Mouse (Mus musculus): ENCODE results near the gene Nup210l. TPM values are rescaled to one million over a fixed set of nuclear protein-coding genes. Genes with fewer than 3 reads are reported as not detected.

Gene Nup210l
- polyA plus RNA-seq, 1 experiment from 2014 or later, result 0.44 TPM

DNA sequence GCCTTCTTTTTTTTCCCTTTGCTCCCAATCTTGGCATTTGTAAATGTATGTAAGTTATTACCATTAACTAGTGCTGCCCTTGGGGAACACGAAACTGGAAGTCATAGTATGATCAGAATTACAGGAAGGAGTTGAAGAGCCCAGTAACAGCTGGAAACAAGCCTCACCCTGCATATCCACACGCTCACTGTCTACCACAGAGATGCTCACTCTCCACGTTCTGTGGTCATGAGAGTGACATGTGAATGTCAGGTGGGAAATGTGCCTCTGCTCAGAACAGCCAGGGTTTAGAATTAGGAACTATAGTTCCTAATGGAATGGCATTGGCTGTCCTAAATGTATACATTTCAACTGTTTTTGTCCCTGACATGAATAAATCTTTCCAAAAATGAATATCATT lies 28.8 kb downstream of the Nup210l start:
- 61% methylated on average over 3 of the region's 3 CpGs for WGBS
- H3K27ac ChIP-seq, result no peak overlapping the region
- no peaks in the 10 kb centered on the region for H3K27me3 ChIP-seq
- no peak overlapping the region for H3K9ac ChIP-seq
- no peak overlapping the region for H3K4me3 ChIP-seq
- no peak overlapping the region for H3K4me2 ChIP-seq
- no peaks in the 10 kb centered on the region for H3K9me3 ChIP-seq
- H3K4me1 ChIP-seq, result peaks cover 7% of the 10 kb centered on the region; the same call in 1 of the 2 replicates
- no peak for ATAC-seq (ENCODE audit: insufficient number of reproducible peaks, insufficient read depth, low FRiP score, low TSS enrichment, low read depth)
- no peaks in the 10 kb centered on the region for H3K36me3 ChIP-seq

DNA sequence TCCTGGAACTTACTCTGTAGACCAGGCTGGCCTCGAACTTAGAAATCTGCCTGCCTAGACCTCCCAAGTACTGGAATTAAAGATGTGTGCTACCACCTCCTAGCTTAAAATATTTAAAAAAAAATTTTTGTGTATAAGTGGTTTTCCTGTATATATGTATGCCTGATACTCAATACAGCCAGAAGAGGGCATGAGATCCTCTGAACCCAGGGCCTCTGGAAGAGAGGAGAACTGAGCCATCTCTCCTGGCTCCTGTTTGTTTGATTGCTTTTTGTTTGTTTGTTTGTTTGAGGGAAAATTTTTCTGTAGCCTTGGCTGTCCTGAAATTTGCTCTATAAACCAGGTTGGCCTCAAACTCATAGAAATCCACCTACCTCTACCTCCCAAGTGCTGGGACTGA lies 29.4 kb downstream of the Nup210l start:
- no peak overlapping the region for H3K4me2 ChIP-seq
- H3K4me1 ChIP-seq, result peaks cover 7% of the 10 kb centered on the region; the same call in 1 of the 2 replicates
- H3K36me3 ChIP-seq, result no peaks in the 10 kb centered on the region
- 96% methylated on average over 1 of the region's 1 CpGs for WGBS
- no peaks in the 10 kb centered on the region for H3K27me3 ChIP-seq
- H3K4me3 ChIP-seq, result no peak overlapping the region
- no peak overlapping the region for H3K27ac ChIP-seq
- H3K9ac ChIP-seq, result no peak overlapping the region
- no peak for ATAC-seq (ENCODE audit: insufficient number of reproducible peaks, insufficient read depth, low FRiP score, low TSS enrichment, low read depth)
- no peaks in the 10 kb centered on the region for H3K9me3 ChIP-seq

DNA sequence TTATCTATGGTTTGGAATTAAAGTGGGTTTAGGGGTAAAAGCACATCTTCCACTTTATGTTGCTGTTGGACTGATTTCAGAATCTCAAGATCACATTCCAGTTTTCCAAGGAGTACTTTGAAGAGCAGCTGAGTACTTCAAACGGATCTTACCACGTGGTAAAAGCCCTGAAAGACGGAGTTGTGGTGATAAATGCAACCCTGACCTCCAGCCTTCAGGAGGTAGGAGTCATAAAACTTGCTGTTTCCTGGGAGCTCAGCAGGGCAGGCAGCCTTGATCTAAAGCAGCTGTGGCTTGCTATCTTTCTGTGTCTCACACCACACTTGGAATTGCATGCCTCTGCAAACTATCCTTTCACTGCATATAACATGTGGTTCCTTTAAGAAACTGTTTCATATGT lies 30.6 kb downstream of the Nup210l start:
- H3K4me1 ChIP-seq, result peaks cover 7% of the 10 kb centered on the region; the same call in 1 of the 2 replicates
- H3K9me3 ChIP-seq, result no peaks in the 10 kb centered on the region
- H3K27ac ChIP-seq, result no peak overlapping the region
- H3K36me3 ChIP-seq, result no peaks in the 10 kb centered on the region
- ATAC-seq (ENCODE audit: insufficient number of reproducible peaks, insufficient read depth, low FRiP score, low TSS enrichment, low read depth), result no peak
- WGBS, result 16% methylated on average over 3 of the region's 3 CpGs
- no peak overlapping the region for H3K4me2 ChIP-seq
- no peak overlapping the region for H3K4me3 ChIP-seq
- H3K27me3 ChIP-seq, result no peaks in the 10 kb centered on the region
- no peak overlapping the region for H3K9ac ChIP-seq

DNA sequence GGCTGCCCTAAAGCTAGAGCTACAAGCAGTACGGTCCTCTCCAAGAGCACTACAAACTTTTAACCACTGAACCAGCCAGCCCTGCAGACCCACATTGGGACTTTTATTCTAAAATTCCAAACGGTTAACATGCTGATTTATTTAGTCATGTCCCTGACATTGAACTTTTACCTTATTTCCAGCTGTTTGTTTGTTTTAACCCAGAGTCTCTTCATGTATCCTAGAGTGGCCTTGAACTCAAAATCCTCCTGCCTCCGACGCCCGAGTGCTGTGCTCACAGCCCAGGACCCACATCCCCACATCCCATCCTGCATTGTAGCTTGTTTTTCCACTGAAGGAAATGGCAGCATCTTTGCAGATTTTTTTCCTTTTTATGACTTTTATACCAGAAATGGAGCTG lies 31.1 kb downstream of the Nup210l start:
- WGBS, result 59% methylated on average over 5 of the region's 5 CpGs
- H3K4me1 ChIP-seq, result peaks cover 7% of the 10 kb centered on the region; the same call in 1 of the 2 replicates
- H3K9me3 ChIP-seq, result no peaks in the 10 kb centered on the region
- no peak overlapping the region for H3K4me2 ChIP-seq
- H3K9ac ChIP-seq, result no peak overlapping the region
- ATAC-seq (ENCODE audit: insufficient number of reproducible peaks, insufficient read depth, low FRiP score, low TSS enrichment, low read depth), result no peak
- H3K27ac ChIP-seq, result no peak overlapping the region
- H3K4me3 ChIP-seq, result no peak overlapping the region
- H3K27me3 ChIP-seq, result no peaks in the 10 kb centered on the region
- H3K36me3 ChIP-seq, result no peaks in the 10 kb centered on the region

DNA sequence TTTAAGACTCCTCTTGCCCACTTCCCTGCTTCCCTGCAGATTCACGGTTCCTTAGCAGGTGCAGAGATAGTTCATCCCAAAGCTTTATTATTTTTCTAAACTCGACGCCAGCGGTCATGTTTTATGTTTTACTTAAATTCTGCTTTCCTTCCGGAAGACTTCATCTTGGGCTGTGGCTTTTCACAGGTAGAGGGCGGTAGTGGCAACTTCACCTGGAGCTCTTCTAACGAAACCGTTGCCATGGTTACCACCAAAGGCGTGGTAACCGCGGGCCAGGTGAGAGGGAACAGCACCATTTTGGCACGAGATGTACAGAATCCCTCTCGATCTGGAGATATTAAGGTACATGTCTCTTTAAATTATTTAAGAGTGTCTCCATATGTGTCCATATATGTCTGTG lies 32.7 kb downstream of the Nup210l start:
- H3K4me3 ChIP-seq, result no peak overlapping the region
- H3K4me1 ChIP-seq, result peaks cover 7% of the 10 kb centered on the region; the same call in 1 of the 2 replicates
- H3K36me3 ChIP-seq, result no peaks in the 10 kb centered on the region
- WGBS, result 30% methylated on average over 13 of the region's 13 CpGs
- H3K4me2 ChIP-seq, result no peak overlapping the region
- H3K9ac ChIP-seq, result no peak overlapping the region
- no peaks in the 10 kb centered on the region for H3K9me3 ChIP-seq
- H3K27ac ChIP-seq, result no peak overlapping the region
- ATAC-seq (ENCODE audit: insufficient number of reproducible peaks, insufficient read depth, low FRiP score, low TSS enrichment, low read depth), result no peak
- H3K27me3 ChIP-seq, result no peaks in the 10 kb centered on the region

DNA sequence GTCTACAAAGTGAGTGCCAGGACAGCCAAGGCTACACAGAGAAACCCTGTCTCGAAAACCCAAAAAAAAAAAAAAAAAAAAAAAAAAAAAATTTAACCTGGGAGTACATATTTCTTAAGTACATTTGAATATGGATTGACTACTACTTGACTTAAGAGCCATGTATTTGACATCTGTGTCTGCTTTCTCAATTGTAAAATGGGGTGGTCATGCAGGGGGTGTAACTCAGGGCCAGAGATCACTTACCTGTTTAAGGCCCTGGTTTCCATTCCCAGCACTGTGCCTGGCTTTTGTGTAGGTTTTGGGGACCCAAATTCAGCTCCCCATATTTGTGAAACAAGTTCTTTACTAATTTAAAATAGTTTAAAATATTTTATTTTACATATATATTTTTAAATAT lies 33.7 kb downstream of the Nup210l start:
- 70% methylated on average over 1 of the region's 1 CpGs for WGBS
- H3K9me3 ChIP-seq, result no peaks in the 10 kb centered on the region
- no peaks in the 10 kb centered on the region for H3K27me3 ChIP-seq
- ATAC-seq (ENCODE audit: insufficient number of reproducible peaks, insufficient read depth, low FRiP score, low TSS enrichment, low read depth), result no peak
- H3K27ac ChIP-seq, result no peak overlapping the region
- no peaks in the 10 kb centered on the region for H3K36me3 ChIP-seq
- H3K4me1 ChIP-seq, result peaks cover 7% of the 10 kb centered on the region; the same call in 1 of the 2 replicates
- no peak overlapping the region for H3K4me2 ChIP-seq
- H3K4me3 ChIP-seq, result no peak overlapping the region
- H3K9ac ChIP-seq, result no peak overlapping the region

DNA sequence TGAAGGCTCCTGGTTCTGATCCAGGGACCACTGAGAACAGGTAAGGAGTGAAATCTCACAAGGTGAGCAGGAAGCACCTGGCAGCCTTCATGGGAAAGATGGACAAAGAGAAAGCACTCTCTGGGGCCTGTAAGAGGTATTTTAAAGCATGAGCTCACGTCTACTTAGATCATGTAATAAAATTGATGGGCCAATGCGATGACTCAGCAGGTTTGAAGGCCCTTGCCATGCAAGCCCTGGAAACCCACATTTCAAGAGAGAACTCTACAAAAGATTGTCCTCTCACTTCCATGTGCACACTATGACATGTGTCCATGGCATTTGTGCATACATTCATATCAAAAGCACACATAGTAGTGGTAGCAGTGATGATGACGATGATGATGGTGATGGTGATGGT lies 36.0 kb downstream of the Nup210l start:
- Histone ChIP-seq H3K36me3 (no peaks in the 10 kb centered on the region), H3K4me3 (no peak overlapping the region), H3K27ac (no peak overlapping the region), H3K27me3 (no peaks in the 10 kb centered on the region), H3K9ac (no peak overlapping the region), H3K4me2 (no peak overlapping the region), H3K4me1 (no peaks in the 10 kb centered on the region), H3K9me3 (no peaks in the 10 kb centered on the region)
- ATAC-seq (ENCODE audit: insufficient number of reproducible peaks, insufficient read depth, low FRiP score, low TSS enrichment, low read depth), result no peak
- 92% methylated on average over 3 of the region's 3 CpGs for WGBS

DNA sequence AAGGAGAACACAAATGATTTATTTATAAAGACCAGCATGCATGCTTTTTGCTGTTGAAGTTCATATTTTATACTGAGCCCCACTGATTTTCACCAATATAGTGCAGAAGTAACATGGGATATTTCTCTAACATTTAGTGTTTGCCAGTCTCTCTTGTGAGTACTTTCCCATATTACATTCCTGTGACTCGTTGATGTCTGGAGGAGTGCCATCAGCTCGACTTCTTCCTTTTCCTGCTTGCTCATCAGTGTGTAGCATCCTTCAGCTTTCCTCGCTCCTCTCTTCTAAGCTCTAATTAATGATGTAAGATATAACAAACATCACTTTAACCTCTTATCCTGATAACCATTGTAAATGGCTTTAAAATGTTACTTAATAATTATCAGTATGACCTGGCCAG lies 41.5 kb downstream of the Nup210l start:
- Histone ChIP-seq H3K4me2 (no peak overlapping the region), H3K9ac (no peak overlapping the region), H3K9me3 (no peaks in the 10 kb centered on the region), H3K27ac (no peak overlapping the region), H3K27me3 (no peaks in the 10 kb centered on the region), H3K4me1 (no peaks in the 10 kb centered on the region), H3K4me3 (no peak overlapping the region), H3K36me3 (no peaks in the 10 kb centered on the region)
- WGBS, result 76% methylated on average over 3 of the region's 3 CpGs
- ATAC-seq (ENCODE audit: insufficient number of reproducible peaks, insufficient read depth, low FRiP score, low TSS enrichment, low read depth), result no peak

DNA sequence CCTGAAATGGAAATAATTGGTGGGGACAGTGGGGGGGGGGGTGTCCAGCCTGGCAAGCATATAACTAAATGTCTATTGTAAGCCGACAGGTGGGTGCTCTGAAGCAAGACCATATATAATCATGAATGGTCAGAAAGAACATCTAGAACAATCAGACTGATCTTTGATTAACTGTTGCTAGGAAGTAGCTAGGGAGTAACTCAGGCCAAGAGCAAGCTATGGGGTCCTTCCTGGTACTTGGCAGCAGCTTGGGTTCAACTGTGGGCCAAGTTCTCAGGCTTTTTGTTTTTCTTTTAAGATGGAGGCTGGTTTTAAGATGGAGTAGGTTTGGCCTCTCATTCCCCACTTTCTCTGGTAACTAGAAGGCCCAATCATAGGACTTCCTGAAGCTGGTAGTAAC lies 42.7 kb downstream of the Nup210l start:
- H3K27me3 ChIP-seq, result no peaks in the 10 kb centered on the region
- no peaks in the 10 kb centered on the region for H3K36me3 ChIP-seq
- no peak overlapping the region for H3K9ac ChIP-seq
- H3K4me1 ChIP-seq, result no peaks in the 10 kb centered on the region
- H3K9me3 ChIP-seq, result no peaks in the 10 kb centered on the region
- no peak overlapping the region for H3K4me3 ChIP-seq
- H3K27ac ChIP-seq, result no peak overlapping the region
- no peak overlapping the region for H3K4me2 ChIP-seq
- no peak for ATAC-seq (ENCODE audit: insufficient number of reproducible peaks, insufficient read depth, low FRiP score, low TSS enrichment, low read depth)
- WGBS, result 94% methylated on average over 1 of the region's 1 CpGs

DNA sequence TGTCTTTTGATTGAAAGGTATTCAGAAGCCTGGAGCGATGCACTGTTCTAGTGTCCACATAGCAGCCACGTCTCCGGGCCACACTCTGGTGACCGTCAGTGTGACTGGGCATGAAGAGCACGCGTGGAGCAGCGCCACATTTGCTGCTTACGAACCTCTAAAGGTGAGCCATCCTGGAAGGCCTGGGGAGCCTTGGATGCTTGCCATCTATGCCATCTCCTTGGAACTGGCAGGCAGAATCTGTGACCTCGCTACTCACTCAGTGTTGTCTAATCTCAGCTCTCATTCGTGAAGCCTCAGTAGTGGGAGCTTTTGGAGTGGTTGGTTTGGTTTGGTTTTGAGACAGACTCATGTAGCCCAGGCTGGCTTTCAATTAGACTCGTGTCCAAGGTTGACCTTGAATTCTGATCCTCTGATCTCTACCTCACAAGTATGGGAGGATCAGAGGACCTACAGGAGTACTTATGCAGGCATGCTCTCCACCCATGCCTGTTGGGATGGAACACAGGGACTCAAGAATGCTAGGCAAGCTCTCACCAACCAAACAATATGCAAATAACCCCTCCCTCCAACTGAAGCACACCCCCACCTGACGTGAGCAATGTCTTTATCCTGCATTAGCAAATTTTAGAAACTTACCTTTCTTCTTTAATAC lies 47.3 kb downstream of the Nup210l start:
- ATAC-seq (ENCODE audit: insufficient number of reproducible peaks, insufficient read depth, low FRiP score, low TSS enrichment, low read depth), result no peak
- no peaks in the 10 kb centered on the region for H3K36me3 ChIP-seq
- WGBS, result 89% methylated on average over 12 of the region's 12 CpGs

DNA sequence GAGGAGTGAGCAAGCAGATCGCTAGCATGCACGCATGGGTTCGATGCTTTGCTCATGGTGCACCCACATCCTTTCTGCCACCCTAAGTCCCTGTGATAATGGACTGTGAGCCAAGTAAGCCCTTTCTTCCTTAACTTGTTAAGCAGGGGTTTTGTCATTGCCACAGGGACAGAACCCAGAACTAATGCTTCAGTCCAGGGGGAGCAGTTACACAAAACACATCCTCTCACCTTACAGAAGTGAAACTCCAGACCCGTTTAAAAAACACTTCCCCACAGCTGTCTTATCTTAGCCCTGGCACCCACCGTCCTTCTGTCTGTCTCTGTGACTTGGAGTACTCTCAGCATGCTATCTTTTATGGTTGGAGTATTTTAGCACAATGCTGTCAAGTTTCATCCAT lies 52.1 kb downstream of the Nup210l start:
- ATAC-seq (ENCODE audit: insufficient number of reproducible peaks, insufficient read depth, low FRiP score, low TSS enrichment, low read depth), result no peak
- Histone ChIP-seq H3K4me1 (no peaks in the 10 kb centered on the region), H3K9ac (no peak overlapping the region), H3K36me3 (no peaks in the 10 kb centered on the region), H3K9me3 (no peaks in the 10 kb centered on the region), H3K27me3 (no peaks in the 10 kb centered on the region), H3K4me3 (no peak overlapping the region), H3K4me2 (no peak overlapping the region), H3K27ac (no peak overlapping the region)
- WGBS, result 61% methylated on average over 5 of the region's 5 CpGs

More for the DNA sequence above, 47.3 kb downstream of the Nup210l start:
- H3K4me2 ChIP-seq, result no peak overlapping the region
- H3K27me3 ChIP-seq, result no peaks in the 10 kb centered on the region
- no peaks in the 10 kb centered on the region for H3K4me1 ChIP-seq
- H3K9me3 ChIP-seq, result no peaks in the 10 kb centered on the region
- H3K4me3 ChIP-seq, result no peak overlapping the region
- no peak overlapping the region for H3K27ac ChIP-seq
- no peak overlapping the region for H3K9ac ChIP-seq

DNA sequence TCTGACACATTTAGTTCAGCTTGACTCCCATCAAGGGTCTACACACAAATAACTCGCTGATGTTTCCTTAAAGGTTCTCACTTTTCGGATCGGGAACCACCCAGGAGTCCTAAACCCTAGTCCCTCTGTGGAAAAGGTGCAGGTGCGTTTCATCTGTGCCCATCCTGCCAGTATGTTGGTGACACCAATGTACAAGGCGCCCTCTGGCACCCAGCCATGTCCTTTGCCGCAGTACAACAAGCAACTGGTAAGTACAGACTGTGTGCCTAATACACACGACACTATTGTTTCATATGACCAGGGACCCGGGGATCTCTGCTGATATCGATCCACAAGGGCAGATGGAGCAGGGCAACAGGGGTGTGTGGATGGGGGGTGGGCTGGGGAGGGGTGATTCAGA lies 55.8 kb downstream of the Nup210l start:
- WGBS, result 90% methylated on average over 9 of the region's 9 CpGs
- H3K4me1 ChIP-seq, result no peaks in the 10 kb centered on the region
- H3K9me3 ChIP-seq, result no peaks in the 10 kb centered on the region
- no peak overlapping the region for H3K4me2 ChIP-seq
- ATAC-seq (ENCODE audit: insufficient number of reproducible peaks, insufficient read depth, low FRiP score, low TSS enrichment, low read depth), result no peak
- no peak overlapping the region for H3K27ac ChIP-seq
- H3K4me3 ChIP-seq, result no peak overlapping the region
- no peaks in the 10 kb centered on the region for H3K36me3 ChIP-seq
- no peaks in the 10 kb centered on the region for H3K27me3 ChIP-seq
- no peak overlapping the region for H3K9ac ChIP-seq
